Mouse (Mus musculus): Measurements from ENCODE around the gene Mgrn1.

Mgrn1 gene

DNA sequence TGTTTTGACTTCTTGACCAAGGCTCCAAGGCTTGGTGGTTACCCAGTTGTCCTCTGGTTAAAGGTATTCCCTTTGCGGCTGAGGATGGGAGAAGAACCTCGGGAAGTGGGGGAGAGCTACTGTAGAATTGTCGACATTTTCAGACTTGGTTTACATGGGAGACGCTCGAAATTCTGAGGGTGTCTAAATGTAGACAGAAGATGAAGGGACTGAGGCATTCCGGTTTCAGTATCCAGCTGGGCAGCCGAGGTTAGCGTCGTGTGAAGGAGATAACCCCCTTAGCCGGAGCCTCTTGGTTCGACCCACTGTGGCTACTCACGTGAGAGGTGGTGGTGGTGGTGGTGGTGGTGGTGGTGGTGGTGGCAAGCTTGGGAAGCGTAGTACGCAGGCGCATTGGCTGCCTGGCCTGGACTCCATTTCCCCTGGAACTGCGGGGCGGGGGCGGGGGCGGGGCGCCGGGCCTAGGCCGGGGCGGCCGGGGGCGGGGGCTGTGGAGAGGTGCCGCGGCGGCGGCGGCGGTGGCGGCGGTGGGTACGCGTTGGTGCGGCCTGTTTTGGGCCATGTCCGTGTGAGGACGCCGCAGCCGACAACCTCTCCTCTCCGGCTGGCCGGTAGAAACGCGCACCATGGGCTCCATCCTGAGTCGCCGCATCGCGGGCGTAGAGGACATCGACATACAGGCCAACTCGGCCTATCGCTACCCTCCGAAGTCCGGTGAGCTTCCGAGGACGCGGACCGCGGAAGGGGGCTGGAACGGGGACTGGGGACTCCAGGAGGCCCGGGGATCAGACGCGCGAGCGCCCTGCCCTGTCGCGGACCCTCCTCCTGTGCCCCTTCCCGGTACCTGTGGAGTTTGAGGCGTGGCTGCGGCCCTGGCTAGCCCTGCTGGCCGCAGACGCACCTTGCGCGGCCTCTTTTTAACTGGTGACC lies at the start of gene Mgrn1:
TSS of gene Mgrn1 (plus strand) at position 490 of the 930 bp plus-strand sequence.
- DNase-seq (ENCODE audit: low spot score in 2 of 2), result peak; percentile 83 to 86

DNA sequence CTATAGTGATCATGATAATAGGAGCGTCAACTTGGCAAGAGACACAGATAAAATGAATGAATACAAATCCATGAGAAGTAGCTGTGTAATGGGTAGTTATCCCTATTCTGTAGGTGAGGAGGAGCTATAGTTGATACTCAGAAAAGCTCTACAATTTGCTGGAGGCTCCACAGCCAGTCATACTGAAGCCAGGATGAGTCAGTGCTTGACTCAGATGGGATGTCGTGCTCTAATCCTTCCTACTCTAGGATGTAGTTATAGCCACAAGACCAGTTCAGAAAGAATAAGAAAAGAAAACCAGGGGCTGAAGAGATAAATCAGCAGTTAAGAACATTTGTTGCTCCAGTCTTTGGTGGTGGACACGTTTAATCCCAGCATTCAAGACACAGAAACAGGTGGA lies 48.4 kb upstream of the Mgrn1 start:
- no peak for DNase-seq (ENCODE audit: low spot score in 2 of 2)

DNA sequence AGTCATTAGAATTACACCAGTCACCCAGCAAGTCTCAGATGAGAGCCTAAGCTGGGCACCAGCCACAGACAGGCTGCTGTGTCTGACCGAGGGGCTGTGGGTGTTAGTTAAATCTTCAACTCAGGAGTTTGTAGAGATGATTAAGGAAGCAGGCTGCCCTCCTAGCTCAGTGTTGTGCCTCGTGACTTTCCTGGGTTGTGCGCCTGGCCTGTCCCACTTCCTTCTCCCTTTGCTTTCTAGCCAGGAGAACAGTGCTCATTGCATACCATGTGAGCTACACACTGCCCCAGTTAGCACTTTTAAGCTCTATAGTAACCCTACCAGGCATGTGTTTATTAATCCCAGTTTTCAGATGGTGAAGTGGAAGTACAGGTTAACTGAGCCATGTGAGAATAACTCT lies 46.5 kb upstream of the Mgrn1 start:
- DNase-seq (ENCODE audit: low spot score in 2 of 2), result no peak

DNA sequence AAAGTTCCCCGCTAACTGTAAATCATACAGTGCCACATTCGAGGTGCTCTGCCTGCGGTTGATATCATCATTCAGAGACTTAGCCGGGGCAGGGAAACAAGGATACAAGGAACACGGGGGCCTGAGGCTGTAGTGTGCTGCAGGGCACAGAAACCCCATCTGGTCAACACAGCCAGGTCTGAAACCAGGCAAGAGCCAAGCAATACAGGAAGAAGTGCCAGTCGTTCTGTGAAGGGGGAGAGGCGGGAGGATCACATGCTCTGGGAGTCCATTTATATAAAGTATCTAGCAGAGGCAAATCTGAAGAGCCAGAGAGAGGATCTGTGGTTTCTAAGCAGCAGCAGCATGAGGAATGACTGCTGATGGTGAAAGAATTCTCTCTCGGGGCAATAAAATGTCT lies 45.8 kb upstream of the Mgrn1 start:
- no peak for DNase-seq (ENCODE audit: low spot score in 2 of 2)

DNA sequence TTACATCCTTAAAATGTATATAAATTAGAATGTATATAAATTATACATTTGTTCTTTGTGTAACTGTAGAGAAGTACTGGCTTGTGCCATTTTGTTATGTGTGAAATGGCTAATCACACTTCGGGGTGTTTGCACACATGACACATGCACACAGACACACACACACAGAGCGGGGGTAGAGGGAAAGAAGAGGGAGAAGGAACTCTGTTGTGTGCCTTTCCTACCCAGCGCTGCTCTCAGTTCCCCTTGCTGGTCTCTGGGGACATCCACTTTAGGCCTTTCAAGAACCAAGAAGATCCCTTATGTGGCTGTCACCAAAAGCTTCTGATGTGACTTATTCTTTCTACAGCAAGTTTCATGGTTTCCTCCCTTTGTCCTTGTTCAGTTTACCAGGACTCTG lies 39.0 kb upstream of the Mgrn1 start:
- no peak for DNase-seq (ENCODE audit: low spot score in 2 of 2)

DNA sequence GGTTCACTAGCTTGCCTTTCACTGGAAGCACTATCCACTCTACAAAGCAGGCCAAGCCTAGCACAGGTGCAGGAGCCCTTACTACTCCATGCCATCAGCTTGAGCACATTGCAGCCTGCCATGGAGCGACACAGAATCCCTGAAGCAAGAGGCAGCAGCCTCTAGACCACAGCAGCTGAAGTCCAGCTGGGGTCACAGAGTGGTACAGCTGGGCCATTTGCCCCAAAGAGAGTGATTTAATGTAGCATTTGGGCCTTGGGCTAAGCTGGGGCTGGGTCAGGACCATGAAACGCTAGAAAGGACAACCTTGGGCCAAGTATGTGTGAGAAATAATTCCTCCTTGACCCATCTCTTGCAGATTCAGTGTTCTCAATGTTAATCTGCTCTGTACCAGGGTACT lies 38.0 kb upstream of the Mgrn1 start:
- no peak for DNase-seq (ENCODE audit: low spot score in 2 of 2)

DNA sequence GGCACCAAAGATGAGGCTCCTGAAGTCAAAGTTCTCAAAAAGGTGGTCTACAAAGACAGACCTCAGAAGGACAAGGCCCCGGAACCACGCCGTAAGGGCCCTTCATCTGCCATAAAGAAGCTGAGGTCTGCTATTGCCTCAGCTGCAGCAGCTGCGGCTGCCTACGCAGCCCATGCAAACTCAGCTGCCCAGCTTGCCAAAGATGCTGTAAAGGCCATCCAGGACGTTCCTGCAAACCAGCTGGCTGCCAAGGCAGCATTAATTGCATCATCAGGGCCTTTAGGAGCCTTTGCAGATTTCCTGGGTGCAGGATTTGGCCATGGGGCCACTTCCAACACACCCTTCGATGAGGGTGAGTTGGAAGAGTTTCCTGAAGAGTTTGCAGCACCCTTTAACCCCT lies 35.7 kb upstream of the Mgrn1 start:
- DNase-seq (ENCODE audit: low spot score in 2 of 2), result no peak

DNA sequence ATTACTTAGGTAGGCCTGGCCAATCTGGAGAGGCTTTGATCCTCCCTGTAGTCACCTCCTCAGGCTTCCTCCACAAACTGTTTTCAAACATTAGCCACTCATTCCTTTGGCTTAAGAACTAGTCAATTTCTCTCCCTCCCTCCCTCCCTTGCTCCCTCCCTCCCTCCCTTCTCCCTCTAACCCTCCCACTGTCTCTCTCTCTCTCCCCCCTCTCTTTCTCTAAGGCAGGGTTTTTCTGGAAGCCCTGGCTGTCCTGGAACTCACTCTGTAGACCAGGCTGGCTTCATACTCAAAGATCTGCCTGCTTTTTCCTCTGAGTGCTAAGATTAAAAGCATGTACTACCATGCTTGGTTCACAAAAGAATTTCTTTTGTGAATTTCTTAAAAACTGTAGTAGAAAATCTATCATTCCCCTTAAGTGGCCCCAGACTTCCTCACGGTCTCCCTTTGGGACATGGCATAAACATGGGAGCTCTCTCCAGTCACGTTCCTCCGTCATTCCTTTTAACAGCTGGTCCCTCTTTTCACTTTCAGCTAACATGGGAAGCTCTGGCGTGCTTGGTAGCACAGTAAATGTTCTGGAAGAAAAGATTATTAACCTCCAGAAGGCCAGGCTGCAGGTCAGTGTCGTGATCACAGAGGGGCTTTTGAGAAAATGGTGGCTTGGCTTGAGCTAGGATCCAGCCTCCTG lies 35.0 kb upstream of the Mgrn1 start:
- no peak for DNase-seq (ENCODE audit: low spot score in 2 of 2)

DNA sequence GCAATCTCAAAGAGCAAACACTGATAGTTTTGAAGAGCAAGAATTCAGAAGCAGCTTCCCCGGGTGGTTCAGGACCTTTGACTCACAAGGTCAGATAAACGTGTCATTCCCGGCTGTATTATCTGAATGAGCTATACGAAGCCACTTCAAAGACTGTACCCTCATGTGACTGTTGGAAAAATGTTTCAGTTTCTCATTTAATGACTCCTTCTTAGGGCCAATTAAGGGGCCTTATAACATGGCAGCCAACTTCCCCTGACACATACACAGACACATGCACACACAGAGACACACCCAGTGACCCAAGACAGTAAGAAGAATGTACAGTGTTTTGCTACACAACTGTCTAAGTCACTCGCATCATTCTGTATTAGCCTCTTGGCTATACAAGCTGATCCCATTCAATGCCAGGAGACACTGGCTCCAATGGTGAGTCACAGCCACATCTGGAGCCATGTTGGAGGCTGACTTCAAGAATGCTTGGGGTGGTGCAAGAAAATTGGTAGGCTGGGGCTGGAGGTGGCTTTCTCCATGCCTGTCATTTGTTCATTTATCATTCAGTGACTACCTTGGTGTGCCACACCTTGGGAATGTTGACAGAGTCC lies 30.9 kb upstream of the Mgrn1 start:
- DNase-seq (ENCODE audit: low spot score in 2 of 2), result no peak

DNA sequence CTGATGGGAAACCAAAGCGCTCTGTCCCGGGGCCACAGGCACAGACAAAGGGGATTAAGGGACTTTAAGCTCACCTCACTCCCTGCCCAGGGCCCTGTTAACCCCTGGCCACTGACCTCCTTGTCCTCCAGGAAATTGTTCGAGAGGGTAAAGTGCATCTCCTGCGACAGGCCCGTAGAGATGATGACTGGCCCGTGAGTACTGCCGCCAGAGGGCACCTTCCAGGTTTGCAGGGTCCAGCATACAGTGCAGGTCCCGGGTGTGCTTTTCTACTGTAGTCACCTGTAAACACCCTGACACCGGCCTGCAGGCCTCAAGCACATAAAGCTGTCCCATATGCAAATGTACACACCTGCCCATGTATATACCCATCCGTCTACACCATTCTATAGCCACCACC lies 24.7 kb upstream of the Mgrn1 start:
- DNase-seq (ENCODE audit: low spot score in 2 of 2), result no peak

DNA sequence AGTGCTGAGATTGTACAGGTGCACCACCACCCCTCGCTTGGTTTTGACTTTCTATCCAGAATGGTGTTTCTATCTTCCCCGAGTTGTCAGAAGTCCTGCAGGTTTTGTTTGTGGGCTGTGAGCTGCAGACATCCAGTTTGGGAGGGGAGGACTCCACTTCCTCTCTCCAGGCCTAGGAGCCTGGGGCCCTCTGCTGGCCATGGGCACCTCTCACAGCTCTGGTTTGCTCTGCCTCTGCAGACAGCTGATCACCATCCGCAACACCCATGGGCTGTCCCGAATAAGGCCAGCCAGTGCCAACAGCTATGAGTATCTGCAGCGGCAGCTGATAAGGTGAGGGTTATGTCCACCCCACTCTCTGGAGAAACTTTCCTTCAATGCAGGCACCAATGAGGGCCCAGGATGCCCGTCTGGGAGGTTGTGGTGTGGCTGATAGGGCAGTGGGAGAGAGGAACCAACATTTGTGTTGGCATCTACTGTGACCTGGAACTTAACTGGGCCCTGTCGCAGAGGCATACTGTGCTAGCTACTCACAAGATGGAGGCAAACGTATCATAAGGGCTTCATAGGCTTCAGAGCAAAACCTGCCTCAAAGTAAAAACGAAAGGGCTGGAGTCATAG lies 23.1 kb upstream of the Mgrn1 start:
- DNase-seq (ENCODE audit: low spot score in 2 of 2), result peak; percentile 72 to 79

DNA sequence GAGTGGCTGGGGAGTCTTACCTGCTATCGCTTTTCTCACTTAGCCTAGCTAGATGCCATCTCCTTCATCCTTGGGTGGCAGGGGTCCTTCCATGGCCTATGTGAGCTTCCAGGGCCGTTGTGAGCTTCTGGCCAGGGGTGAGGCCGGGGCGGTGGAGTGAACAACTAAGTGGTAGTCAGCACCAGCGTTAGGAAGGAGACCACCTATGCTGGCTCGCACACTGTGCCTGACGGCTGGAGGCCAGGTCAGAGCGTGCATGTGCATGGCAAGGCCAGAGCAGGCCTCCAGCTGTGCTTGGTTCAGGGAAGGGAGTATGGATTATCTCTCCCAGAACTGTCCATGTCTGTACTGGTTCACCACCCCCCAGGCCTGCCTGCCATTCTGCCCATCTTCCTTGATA lies 22.3 kb upstream of the Mgrn1 start:
- DNase-seq (ENCODE audit: low spot score in 2 of 2), result no peak

DNA sequence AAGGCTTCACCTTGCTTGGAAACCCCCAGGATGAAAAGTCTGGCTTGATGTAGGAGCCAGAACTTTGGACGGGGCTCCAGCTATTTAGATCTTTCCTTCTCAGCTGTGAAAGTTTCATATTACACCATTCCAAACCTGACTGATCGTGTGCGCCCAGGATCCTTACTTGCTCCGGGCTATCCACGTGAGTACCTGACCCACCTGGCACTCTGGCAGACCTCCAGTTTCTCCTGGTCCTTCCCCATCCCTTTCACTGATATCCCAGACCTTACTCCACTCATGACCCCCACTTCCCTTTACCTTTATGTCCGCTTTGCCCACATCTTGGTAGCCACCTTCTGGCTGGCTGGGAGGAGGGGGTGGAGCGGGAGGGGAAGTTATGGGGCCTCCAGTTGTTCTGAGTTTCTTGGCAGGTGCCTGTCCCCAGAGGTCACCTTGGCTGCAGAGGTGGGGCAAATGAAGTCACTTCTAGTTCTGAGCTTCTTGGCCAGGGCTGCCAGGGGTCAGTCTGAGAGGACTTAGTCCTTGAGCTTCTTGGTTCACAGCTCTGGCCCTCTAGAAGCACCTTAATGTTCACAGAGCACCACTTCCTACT lies 19.9 kb upstream of the Mgrn1 start:
- no peak for DNase-seq (ENCODE audit: low spot score in 2 of 2)

DNA sequence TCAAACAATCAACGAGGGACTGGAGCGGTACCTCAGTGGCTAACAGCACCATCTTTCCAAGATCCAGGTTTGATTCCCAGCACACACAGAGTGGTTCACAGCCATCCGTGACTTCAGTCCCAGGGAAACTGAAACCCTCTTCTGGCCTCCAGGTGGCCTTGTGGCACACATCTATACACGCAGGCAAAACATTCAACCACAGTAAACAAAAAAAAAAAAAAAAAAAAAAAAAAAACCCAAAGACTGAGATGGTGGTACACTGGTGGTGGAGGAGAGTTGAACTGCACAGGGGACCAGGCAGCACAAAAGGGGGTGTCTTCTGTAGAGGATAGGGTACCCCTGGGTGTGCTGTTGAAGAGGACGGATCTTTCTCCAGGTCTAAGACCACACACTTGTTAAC lies 15.6 kb upstream of the Mgrn1 start:
- DNase-seq (ENCODE audit: low spot score in 2 of 2), result no peak

DNA sequence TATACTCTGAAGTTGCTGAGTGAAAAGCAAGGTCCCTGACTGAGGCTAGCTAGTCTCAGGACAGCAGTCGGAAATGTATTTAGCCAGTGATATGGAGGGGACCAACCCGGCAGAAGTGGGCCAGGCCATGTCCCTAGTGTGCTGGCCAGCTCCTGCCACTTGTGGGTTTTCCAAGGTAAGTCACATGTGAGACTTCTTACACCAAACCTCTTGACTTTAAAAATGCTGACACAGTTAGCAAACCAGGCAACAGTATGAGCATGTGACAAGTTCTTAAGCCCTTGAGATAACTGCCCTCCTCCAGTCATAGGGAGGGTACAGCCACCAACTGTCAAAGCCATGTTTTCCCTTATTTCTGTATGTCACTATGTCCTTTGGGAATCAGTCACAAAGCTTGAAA lies 14.1 kb upstream of the Mgrn1 start:
- no peak for DNase-seq (ENCODE audit: low spot score in 2 of 2)

DNA sequence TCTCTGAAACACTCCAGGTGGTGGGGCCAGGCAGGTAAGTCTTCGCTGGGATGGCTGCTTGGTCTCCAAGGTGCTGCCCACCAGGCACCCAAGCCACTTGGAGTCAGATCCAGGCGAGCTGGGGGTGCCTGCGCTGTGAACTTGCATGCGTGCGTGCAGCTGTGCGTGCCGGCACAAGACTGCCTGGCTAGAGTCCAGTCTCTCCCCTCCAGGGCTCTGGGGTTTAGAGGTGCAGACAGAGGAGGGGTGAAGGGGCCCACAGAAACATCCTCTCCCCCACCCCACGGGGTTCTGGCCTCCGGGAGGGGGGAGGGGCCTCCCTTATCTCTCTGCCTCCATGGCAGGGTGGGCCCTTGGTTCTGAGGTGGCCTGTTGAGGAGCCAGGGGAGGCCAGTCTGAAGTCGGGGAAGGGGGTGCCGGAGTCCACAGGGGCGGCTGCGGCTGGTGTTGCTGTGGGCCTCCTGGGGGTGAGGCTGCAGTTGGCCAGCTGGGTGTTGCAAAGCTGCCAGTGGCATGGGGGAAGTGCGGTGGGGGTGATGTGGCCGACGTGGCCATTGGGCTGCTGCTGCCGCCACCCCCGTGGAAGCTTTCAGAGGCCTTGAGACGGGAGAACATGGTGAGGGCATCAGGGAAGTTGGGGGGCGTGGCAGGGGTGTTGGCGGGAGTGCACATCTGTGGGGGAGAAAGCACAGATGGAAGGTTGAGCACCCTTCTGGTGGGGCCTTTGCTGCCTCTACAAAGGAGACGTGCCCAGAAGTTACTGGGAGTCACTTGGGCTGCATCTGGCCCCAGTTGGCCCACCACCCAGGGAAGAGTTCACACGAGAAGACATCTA lies 10.6 kb upstream of the Mgrn1 start:
- DNase-seq (ENCODE audit: low spot score in 2 of 2), result no peak

DNA sequence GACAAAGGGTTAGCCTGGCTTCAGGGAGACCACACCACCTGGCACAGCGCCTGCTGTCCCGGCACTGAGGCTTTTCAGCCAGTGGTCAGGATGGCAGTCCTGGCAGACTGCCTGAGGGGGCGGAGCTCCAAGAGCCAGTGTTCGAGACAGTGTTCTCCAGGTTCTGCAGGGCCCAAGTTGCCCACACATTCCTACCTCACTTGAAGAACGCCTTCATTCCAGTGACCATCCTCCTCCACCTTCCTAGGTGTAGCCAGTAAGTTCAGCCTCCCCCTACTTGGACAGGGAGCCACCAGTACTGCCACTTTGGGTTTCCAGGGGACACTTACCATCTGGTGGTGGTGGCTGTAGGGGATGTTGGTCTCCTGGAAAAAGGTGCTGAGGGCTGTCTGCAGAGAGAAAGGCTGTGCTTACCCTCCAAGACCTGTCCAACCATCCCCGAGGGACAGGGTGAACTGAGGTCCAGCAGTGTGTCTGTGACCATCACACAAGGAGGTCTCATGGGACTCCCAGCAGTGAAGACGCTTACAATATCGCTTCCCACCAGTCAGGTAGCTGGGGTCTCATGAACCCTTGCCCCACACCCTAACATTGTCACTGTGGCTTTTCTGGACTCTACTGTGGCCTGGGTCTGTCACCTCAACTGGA lies 9.9 kb upstream of the Mgrn1 start:
- peak; percentile 63 to 81 for DNase-seq (ENCODE audit: low spot score in 2 of 2)

DNA sequence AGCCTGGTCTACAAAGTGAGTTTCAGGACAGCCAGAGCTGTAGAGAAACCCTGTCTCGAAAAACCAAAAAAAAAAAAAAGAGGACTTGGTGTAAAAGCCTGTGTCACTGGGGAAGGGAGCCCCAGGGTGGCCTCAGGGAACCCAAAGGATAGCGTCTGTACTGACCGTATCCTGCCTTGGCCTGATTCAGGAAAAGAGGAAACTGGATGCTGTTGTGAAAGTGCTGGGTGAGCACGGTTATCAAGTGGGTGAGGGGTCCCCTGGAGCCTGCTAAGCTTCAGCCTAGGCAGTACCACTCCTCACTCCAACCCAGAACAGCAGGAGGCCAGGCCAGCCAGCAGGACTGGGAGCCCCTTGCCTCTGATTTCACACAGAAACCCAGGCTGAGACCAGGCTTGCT lies 8.9 kb upstream of the Mgrn1 start:
- no peak for DNase-seq (ENCODE audit: low spot score in 2 of 2)

DNA sequence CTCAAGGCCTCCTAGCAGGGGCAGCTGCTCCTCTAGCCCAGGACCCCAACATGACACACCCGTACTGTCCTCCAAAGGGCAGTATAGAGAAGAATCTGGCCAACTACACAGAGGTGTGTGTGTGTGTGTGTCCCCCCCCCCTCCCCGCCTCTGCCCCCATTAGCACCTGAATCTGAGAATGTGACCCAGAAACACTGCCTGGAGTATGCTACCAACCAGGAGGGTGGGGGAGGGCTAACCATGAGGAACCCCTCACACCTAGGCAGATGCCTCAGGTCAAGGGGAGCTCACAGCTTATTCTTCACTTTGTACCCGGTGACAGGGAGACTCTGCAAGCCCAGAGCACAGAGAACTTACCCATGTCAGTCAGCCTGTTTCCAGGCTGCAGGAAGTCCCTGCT lies 8.3 kb upstream of the Mgrn1 start:
- DNase-seq (ENCODE audit: low spot score in 2 of 2), result no peak

DNA sequence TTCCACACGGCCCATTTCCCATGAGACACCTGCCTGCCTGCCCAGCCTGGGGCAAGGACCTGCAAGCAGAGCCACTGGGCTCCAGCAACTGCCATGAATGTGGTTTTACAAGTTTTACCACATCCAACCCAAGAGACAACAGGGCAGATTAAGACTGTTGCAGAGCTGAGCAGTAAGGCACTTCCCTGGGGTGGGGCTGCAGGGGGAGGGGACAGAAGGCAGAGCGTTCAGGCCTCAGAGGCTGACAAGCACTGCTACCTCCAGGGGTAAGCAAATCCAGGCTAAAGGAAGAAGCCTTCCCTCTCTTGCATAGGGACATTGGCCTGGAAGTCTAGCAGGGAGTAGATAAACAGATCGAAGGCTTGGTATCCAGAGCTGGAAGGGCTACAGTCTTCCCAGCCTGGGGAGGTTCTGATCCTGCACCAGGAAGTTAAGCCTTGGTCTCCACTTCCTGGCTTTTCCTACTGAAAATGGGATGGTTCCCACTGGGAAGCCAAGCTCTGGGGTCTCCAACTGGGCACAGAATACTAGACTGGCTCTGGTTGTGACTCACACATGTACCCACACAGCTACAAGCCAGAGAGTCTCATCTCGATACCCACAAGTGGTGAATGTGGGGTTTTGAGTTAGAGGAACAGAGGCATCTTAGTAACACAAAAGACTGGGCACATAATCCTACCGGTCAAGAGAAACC lies 7.7 kb upstream of the Mgrn1 start:
- peak in 1 of 2 experiments; percentile 59 for DNase-seq (ENCODE audit: low spot score in 2 of 2)

All from urinary bladder, postnatal 4 days (tissue).